Mouse (Mus musculus): ENCODE results near the gene Slc7a1.
A peak's percentile ranks its signal among the peaks of the same experiment; 100 is the strongest.

Slc7a1 gene

DNA sequence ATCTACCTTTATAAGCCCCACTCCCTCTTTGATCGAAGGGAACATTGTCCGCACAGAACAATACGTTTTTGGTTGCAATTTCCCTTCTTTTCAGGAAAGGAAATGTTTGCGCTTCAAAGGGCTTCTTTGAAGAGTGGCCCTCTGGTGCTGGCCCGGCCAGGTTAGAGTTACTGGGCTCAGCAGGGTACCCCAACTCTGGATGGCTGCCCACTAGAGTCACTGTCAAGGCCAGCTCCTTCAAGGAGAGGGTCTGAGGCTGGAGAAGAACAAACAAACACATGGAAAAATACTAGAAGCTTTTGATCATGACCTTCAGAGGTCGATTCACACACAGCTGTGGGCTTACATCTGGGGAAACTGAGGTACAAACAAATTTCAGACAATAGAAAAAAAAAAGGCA, 6.9 kb downstream of the Slc7a1 start:
- DNase-seq (ENCODE audit: low read depth, low spot score), result no peak

DNA sequence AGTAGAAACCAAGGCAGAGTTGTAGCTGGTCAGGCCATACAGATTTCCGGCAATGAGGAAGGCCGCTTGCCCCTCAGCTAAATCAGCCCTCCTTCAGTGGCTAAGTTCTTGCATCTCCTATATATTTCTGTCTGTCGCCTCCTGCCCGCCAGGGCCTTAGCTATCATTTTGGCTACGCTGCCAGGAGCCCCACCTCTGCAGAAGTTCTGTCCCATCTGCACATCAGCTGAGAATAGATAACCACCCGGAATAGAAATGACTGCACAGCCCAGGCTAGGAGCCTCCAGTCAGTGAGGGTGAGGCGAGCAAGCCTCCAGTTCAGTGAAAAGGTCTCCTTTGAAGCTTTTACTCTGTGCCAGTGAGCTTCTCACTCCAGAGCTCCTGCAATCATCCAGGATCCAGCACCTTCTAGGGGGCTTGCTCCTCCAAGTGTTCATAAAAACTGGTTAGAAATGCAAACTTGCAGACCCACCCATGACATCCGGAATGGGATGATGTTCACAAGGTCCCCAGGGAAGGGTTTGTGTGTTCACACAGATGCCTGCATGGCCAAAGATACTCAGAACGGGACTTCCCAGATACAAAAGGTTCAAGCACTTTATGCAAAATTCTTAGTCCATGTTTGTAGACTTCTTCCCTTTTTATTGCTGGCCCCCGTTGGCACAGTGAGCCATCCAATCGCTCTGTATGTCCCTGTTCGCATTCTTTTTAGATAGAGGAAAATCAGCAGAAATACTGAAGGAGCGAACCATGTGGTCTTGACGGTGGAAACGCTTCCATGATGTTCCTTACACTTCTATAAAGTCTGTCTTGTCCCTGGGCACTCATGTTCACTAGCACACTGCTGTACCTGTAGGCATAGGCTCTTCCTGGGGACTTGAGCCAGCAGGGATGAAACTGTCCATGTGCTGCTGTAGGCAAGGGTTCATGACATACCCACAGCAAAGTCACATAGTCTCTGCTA, 10.4 kb downstream of the Slc7a1 start:
- peak; percentile 43 for DNase-seq (ENCODE audit: low read depth, low spot score)

DNA sequence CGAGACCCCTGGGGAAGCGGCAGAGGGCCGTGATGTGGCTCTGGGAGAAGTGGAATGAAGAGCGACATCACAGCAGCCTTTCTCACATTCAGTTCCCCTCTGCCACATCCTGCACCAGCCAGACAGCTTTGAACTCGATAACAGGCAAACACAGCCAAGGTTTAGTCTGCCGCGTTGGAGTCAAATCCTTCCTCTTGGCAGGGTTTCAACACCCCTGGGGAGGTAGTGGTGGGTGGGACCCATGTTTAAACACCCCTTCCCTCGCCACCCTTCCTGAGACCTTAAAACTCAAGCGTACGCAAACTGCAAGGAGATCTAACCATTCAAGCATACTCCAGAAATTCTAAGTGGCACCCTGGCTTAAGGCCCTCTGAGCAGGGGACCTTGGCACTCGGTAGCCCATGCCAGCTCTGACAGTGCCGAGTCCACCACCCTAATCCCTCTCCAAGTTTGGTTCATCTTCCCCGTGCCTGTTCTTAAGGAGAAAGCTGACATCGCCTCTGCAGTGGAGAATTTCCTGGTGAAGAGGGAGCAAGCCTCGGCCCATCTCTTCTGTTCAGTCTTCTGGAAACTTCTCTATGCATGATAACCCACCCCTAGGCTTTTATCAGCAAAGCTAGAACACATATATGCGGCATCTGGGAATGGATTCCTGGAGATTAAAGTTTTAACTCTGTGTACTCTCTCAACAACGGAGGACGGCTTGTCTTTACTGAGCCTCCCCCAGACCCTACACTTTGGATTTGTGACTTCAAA, 11.3 kb downstream of the Slc7a1 start:
- no peak for DNase-seq (ENCODE audit: low read depth, low spot score)

DNA sequence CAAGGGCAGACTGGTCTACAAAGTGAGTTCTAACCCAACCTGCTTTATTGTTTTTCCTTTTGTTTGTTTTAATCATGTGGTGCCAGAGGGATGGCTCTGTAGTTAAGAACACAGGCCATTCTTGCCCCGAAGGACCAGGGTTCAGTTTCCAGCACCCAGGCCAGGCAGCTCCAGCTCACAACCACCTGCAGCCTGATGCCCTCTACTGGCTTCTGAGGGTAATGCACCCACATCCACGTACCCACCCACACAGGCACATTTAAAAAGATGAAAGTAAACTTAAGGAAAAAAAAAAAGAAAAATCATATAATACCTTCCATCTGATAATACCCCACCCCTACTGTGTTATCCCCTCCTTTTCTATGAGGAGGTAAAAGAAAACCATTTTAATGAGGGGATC, 11.9 kb downstream of the Slc7a1 start:
- DNase-seq (ENCODE audit: low read depth, low spot score), result no peak

DNA sequence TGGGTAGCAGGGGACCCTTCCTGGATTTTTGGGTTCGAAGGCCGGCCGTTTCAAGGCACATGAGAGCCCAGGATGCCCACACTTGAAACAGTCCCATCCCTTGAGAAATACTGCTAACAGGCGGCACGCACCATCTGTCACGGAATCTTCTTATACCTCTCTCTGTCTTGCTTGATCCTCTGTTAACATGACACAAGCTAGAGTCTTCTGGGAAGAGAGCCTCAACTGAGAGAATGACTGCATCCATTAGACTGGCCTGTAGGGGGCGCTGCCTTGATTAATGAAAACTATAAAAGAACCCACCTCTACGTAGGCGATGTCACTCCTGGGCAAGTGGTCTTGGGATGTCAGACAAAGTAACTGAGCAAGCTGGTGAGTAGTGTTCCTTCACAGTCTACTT, 13.2 kb downstream of the Slc7a1 start:
- peak; percentile 35 for DNase-seq (ENCODE audit: low read depth, low spot score)

DNA sequence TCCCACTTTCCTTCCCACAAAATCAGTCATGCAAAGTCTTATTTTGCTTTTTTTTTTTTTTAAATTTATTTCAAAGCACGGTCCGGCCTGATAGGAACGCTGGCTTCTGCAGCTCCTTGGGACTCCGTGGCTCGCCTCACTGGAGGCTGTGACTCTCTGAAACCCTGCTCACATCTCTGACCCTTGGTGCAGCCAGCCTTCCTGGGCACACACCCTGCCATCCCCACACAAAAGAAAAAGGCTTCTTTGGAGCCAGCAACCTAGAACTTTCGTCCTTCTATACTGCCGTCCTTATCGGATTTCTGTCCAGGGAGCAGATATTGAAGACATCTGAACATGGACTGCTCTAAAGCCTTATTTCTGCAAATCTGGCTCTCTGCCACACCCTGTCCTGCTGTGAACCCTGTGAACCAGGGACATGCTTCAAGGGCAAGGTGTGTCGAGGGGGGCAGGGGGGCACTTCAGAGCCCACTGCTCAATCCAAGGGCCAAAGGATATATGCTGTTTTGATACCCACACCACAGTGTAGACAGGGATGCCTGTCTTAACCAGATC, 15.1 kb downstream of the Slc7a1 start:
- DNase-seq (ENCODE audit: low read depth, low spot score), result no peak

DNA sequence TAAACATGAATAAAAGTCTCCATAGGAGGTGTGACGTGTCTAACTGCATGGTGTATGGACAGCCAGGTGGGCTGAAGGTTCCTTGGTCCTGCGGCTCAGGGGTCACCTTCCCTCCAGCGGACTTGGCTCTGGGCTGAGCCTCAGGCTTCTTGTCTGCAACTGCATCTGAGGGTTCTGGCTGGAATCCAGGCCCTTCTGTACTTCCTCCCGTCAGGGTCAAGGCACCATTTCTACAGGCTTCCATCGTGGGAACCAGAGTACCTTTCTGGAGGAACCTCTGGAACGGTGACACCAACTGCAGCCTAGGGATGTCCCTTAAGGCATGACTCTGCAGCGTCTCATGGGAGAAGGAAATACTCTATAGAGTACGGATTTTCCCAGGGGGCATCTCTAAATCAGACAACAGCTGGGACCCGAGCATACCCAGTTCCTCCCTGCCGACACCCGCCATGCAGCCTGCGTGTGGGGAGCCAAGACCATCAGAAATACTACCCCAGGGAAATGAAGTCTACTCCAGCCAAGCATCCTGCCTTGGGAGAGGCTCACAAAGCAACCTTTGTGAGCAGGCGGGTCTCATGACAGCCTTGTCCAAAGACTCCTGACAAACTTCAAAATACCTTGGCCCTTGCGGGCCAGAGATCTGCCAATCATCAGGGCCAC, 15.7 kb downstream of the Slc7a1 start:
- no peak for DNase-seq (ENCODE audit: low read depth, low spot score)

DNA sequence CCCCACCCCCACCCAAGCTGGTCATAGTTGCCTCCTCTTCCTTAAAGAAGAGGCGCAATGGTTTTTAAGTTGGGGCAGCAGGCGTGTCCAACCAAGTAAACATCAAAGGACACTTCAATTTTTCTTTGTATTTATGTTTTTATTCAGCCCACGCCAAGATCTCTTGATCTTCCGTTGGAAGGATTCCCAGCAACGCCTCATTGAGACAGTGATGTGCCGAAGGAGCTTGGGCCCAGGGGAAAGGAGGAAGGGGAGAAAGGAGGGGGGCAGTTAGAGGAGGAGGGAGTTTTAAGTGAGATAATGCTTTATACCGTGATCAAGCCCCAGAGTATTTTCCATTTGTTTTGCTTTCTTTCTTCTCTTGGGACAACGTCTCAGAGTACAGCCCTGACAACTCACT, 18.6 kb downstream of the Slc7a1 start:
- no peak for DNase-seq (ENCODE audit: low read depth, low spot score)

DNA sequence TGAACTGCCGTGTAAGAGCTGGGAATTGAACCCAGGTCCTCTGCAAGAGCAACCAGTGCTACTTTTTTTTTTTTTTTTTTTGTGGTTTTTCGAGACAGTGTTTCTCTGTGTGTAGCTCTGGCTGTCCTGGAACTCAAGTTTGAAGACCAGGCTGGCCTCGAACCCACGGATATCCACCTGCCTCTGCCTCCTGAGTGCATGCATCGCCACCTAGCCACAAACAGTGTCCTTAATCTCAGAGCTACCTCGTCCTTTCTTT, 19.5 kb downstream of the Slc7a1 start:
- no peak for DNase-seq (ENCODE audit: low read depth, low spot score)

DNA sequence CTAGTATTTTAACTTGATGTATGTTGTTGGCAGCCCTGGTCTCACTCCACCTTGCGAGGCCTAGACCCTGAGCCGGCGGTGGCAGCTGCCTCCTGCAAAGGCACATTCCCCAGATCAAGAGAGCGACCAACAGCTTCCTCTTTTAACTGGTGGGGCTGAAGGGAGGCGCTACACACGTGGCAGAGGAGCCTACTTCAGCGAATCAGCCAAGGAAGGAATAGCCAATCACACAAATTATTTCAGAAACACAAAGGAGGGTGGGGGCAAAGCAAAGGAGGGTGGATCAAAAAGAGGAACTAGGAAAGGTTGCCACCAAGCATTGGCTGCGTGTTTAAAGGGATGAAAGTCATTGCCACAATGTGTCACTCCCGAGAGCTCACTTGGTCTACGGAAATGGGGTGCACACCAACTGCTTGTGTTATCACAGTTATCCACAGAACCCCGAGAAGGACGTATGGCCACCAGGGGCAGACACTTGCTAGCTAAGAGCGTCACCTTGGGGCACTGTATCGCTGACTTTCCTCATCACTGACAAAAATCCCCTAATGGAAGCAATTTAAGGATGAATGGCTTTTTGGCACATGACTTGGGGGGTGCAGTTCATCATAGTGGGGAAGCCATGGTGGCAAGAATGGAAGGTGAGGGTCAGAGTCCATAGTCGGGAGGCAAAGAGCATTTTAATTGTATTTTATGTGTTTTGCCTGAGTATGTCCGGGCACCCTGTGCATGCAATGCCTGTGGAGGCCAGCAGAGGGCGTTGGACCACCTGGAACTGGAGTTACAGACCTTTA, 20.1 kb downstream of the Slc7a1 start:
- DNase-seq (ENCODE audit: low read depth, low spot score), result peak; percentile 91

DNA sequence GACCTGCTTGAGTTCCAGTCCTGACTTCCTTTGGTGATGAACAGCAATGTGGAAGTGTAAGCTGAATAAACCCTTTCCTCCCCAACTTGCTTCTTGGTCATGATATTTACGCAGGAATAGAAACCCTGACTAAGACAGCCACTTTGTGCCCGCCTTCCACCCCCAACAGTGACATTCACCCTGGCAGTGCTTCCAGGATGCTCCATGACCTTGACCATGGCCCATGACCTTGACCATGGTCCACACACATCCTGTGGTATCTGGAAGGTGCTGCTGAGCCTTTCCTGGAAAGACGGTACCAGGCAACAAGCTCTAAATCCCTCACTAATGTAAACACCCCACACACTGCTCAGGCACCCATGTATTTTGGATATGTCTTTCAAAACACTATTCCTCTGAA, 21.0 kb downstream of the Slc7a1 start:
- no peak for DNase-seq (ENCODE audit: low read depth, low spot score)

DNA sequence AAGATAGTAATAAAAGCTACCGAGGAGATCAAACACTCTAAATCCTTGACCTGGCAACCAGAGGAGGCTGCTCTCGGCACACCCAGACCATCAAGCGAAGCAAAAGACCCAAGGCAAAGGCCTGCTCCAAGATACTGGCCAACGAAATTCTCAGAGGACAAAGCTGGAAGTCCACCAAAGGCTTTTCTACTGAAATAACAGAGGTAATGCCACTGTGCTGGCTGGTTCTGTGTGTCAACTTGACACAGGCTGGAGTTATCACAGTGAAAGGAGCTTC, 21.5 kb downstream of the Slc7a1 start:
- no peak for DNase-seq (ENCODE audit: low read depth, low spot score)

DNA sequence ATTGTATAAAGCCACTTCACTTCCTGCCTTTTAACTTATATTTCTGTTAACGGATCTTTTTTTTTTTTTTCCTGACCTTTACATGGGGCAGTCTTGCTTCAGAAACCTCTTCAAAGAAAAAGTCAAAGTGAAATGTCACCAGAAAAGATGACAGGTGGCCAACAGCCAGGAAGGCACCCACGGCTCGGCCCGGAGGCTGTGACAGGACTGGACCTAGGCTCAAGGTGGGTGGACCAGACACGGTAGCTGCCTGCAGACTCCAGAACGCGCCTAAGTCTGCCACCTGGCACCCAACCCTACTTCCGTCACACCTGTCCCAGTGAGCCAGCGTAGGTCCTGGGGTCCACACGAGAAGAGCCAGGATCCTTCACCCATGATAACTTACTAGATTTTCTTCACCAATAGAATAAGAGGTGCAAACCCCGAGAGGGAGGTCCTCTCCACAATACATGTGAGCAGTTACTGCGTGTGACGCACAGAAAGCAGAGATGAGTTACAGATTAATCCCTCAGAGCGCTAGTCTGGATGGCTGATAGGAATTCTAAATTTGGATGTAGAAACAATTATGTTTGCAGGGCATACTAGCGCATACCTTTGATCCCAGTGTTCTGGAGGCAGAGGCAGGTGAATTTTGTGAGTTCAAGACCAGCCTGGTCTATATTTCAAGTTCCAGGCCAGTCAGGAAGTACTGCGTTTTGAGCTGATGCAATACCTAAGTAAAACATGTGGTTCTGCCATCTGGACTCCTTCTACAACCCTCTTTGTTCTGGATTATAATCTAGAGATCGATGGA, 22.1 kb downstream of the Slc7a1 start:
- DNase-seq (ENCODE audit: low read depth, low spot score), result no peak

DNA sequence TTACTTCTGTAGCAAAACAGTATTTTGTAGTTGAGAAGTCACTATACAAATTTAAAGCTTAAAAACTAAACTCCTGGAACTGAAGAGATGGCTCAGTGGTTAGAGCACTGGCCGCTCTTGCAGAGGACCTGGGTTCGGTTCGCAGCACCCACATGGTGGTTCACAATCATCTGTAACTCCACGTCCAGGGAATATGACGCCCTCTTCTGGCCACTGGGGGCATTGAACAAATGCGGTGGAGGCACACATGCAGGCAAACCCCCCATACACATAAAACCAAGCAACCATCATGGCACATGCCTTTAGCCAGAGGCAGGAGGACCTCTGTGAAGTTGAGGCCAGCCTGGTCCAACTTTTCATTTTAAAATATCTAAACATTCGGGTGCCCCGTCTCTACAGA, 23.3 kb downstream of the Slc7a1 start:
- no peak for DNase-seq (ENCODE audit: low read depth, low spot score)

DNA sequence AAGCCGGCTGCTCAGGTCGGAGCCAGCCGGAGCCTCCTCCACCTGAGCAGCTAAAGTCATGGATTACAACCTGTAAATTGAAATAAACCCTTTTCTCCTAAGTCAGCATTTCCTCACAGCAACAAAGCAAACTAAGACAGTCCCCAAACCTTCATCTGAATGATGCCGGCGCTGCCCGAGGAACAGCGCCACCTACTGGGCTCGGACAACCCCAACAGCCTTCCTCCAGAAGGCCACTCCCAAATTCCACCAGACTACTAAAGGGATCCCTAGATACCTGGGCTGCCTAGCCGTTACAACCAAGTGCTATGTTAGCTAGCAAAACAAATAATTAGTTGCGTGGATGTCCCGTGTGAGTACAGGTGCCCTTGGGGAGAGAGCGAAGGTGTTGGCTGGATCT, 24.2 kb downstream of the Slc7a1 start:
- peak; percentile 42 for DNase-seq (ENCODE audit: low read depth, low spot score)

DNA sequence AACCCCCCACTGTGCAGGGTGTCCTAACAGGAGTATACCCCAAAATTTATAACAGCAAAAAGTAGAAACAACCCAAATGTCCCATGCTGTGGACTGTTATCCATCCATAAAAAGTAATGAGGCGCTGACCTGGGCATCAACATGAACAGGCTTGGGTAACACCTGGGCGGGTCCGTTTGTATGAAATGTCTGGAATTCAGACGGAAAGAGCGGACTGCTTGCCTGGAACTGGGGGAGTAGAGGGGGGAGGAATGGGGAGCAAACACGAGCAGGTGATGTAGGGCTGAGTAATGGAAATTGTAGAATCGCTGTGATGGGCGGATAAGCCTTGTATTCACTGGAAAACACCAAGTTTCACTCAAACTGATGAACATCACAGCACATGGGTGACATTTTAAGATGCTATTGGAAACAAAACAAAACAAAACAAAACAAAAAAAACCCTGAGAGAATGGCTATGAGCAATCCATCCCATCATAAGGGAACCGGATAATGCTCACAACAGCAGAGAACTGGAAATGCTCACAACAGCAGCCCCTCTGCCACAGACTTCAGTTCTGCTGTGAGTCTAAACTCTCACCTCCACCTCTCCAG, 26.5 kb downstream of the Slc7a1 start:
- no peak for DNase-seq (ENCODE audit: low read depth, low spot score)

DNA sequence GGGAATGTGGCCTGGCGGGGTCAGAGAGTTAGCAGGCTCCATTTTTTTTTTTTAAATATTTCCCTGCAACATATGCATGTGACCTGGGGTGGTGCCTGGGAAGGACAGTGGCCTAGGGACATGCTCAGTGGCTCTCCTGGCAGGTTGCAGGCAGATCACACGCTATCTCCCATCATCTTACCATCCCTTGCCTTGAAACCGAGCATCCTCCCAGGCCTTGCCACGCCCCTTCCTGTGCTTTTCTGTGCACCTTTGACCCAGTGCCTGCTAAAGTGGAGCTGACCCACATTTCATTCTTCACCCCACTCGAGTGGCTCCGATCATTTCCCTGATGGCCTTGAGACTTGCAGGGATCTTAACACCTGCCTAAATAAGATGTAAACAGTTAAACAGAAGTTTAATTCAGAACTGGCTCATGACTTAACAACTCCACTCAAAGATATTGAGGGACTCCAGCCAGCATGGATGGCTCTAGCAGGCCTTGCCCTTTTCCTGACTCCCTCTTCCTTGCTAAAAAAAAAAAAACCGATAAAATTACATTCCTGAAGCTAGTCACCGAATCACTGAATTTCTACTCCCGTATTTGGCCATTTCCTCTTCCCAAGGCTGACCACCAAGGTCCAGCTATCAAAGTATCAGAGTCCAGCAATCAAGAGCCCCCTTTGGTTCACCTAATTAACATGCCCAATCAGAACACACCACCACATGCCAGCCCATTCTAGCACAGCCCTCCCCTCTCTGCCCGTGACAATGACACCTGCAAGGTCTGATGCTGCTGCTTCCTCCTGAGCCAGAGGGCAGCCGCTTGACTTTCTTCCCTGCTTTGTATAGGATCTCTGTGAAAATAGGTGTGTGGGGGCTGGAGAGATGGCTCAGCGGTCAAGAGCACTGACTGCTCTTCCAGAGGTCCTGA, 27.4 kb downstream of the Slc7a1 start:
- DNase-seq (ENCODE audit: low read depth, low spot score), result no peak

DNA sequence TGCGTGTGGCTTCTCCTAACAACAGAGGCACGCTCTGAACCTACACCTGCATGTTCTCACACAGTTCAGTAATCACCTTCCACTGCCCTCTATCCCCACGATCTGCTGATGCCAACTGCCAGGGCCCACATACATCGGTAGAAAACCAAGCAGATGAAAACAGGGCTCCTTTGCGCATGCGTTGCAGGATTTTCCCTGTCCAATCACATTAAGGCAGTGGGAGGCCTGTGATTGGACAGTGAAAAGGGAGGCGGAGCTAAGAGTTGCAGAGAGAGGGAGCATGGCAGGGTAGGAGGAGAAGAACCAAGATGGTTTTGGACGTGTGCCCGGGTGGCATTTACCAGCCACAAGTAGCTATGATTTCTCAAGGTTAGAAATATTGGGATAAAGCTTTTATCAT, 28.3 kb downstream of the Slc7a1 start:
- DNase-seq (ENCODE audit: low read depth, low spot score), result no peak

DNA sequence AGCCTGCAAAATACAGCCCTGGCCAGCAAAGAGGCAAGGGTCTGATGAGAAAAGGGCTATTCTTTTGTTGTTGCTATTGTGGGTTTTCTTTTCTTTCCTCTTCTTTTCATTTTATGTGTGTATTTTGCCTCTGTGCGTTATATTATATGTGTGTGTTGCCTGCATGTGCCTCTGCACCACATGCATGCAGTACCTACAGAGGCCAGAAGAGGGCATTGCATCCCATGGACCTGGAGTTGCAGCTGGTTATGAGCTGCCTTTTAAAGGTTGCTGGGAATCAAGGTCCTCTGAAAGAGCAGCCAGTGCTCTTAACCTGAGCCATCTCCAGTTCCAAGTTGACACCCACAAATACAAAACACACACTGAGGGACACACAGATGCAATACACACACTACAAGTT, 29.1 kb downstream of the Slc7a1 start:
- DNase-seq (ENCODE audit: low read depth, low spot score), result peak; percentile 56

DNA sequence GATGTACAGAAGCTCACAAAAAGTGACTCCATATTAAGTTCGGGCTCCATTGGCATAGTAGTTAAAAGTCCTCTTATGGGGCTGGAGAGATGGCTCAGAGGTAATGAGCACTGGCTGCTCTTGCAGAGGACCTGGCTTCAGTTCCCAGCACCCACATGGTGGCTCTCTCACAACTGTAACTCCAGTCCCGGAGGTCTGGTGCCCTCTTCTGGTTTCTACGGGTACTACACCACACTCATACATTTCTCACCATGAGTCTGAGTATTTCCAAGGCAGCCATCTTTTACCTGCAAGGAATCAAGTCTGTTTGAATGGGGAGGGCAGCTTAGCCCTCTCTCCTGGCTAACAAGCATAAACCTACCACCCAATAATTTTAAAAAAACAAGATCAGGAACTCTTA, 30.5 kb downstream of the Slc7a1 start:
- DNase-seq (ENCODE audit: low read depth, low spot score), result peak; percentile 24

All from A20 (cell line).